Mouse (Mus musculus) adrenal gland, adult 8-10 months (tissue): ENCODE data around the gene Rad50. TPM values are rescaled to one million over a fixed set of nuclear protein-coding genes. Genes with fewer than 3 reads are reported as not detected.

Source experiments
- DNase-seq: peaks from one replicate; pipeline ENCODE4 v3.0.0; 2022
- total RNA-seq, 4 experiments: library from RNA; stranded (reverse); gene quantifications; 2 replicates each; pipeline ENCODE4 v1.2.4; 2022

Rad50 gene
- total RNA-seq, 4 experiments from 2014 or later: 15.2 to 21.9 (median 18.6) TPM

- DNase-seq: no peak
Measured at GRCm38 (mm10) chr11:53691979-53692378, 15.1 kb downstream of the Rad50 start.

- DNase-seq: no peak
Measured at GRCm38 (mm10) chr11:53682994-53683530, 24.1 kb downstream of the Rad50 start.

- no peak for DNase-seq
Measured at GRCm38 (mm10) chr11:53682170-53682569, 24.9 kb downstream of the Rad50 start.

GRCm38 (mm10) chr11:53681686-53682085 is 25.4 kb downstream of the Rad50 start:
- DNase-seq: no peak

GRCm38 (mm10) chr11:53680141-53680540 is 27.0 kb downstream of the Rad50 start:
- DNase-seq: no peak

- no peak for DNase-seq
Measured at GRCm38 (mm10) chr11:53671414-53671813, 35.7 kb downstream of the Rad50 start.

- no peak for DNase-seq
Measured at GRCm38 (mm10) chr11:53664091-53664490, 43.0 kb downstream of the Rad50 start.

- no peak for DNase-seq
Measured at GRCm38 (mm10) chr11:53662794-53663674, 44.1 kb downstream of the Rad50 start.

GRCm38 (mm10) chr11:53657828-53658227 is 49.3 kb downstream of the Rad50 start:
- no peak for DNase-seq

- no peak for DNase-seq
Measured at GRCm38 (mm10) chr11:53657381-53657780, 49.7 kb downstream of the Rad50 start.

GRCm38 (mm10) chr11:53656558-53657202 is 50.4 kb downstream of the Rad50 start:
- no peak for DNase-seq

GRCm38 (mm10) chr11:53655043-53655442 is 52.1 kb downstream of the Rad50 start:
- DNase-seq: no peak

GRCm38 (mm10) chr11:53652427-53652826 is 54.7 kb downstream of the Rad50 start:
- no peak for DNase-seq

GRCm38 (mm10) chr11:53651441-53651840 is 55.7 kb downstream of the Rad50 start:
- no peak for DNase-seq

GRCm38 (mm10) chr11:53644017-53644416 is 63.1 kb downstream of the Rad50 start:
- no peak for DNase-seq

GRCm38 (mm10) chr11:53642744-53643279 is 64.3 kb downstream of the Rad50 start:
- no peak for DNase-seq

GRCm38 (mm10) chr11:53637803-53638260 is 69.3 kb downstream of the Rad50 start:
- no peak for DNase-seq

- DNase-seq: no peak
Measured at GRCm38 (mm10) chr11:53637046-53637802, 69.9 kb downstream of the Rad50 start.

GRCm38 (mm10) chr11:53636183-53636646 is 70.9 kb downstream of the Rad50 start:
- DNase-seq: no peak

GRCm38 (mm10) chr11:53635590-53636182 is 71.4 kb downstream of the Rad50 start:
- no peak for DNase-seq

GRCm38 (mm10) chr11:53634556-53634955 is 72.6 kb downstream of the Rad50 start, which contains the start of gene Il13:
Il13 (minus strand) TSS chr11:53634702.
- no peak for DNase-seq

- DNase-seq: no peak
Measured at GRCm38 (mm10) chr11:53633644-53634043, 73.5 kb downstream of the Rad50 start.
